Mouse (Mus musculus): ENCODE measurements around the gene Bend4. TPM values are rescaled to one million over a fixed set of nuclear protein-coding genes. Genes with fewer than 3 reads are reported as not detected.

Bend4 gene
- polyA plus RNA-seq, 1 experiment: 0.93 TPM

DNA sequence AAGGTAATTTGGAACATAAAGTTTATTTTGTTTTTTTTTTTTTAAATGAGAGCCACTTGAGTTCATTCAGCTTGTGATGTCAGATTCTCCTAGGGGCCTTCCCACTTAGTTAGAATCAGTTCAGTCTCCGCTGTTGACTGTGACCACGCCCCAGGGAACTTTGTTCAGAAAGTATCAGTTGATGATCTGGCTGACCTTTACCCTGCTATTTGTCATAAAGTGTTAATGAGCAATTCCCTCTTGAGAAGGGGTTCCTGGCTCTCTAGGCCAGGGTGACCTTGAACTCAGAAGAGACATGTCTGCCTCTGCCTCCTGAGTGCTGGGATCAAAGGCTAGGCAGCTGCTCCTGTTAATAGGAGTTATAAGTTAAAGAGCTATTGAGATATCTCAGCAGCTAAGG, 81.0 kb downstream of the Bend4 start:
- Histone ChIP-seq H3K27ac (ENCODE audit: insufficient read depth, low read length) (no peak overlapping the region), H3K4me1 (ENCODE audit: control insufficient read depth, insufficient read depth, low read length) (no peaks in the 10 kb centered on the region), H3K4me3 (ENCODE audit: insufficient read depth, low read length) (no peak overlapping the region)
- TF ChIP-seq POLR2A (IDR thresholded peaks at IDR 0.05; ENCODE audit: low read depth, low read length) (no peak), CTCF (IDR thresholded peaks at IDR 0.05; ENCODE audit: borderline replicate concordance, insufficient read depth, low read length) (no peak)

Other genes with a start within 250 kb of the Bend4 start
- 125 and 141 TPM in 2 replicates for gene Tmem33, start 167.7 kb downstream of the Bend4 start, polyA plus RNA-seq (2011; ENCODE audit: insufficient read length, low read depth, missing spikeins)
- gene Slc30a9, start 121.4 kb downstream of the Bend4 start, polyA plus RNA-seq (2011; ENCODE audit: insufficient read length, low read depth, missing spikeins): 108 and 111 TPM in 2 replicates
- 0.23 TPM in 1 of 2 replicates, not detected in the other for gene Shisa3, start 179.6 kb upstream of the Bend4 start, polyA plus RNA-seq (2011; ENCODE audit: insufficient read length, low read depth, missing spikeins)

All from embryonic fibroblast, embryonic 13.5 days (primary cell).